Mouse (Mus musculus): ENCODE results near the gene Anxa9. TPM values are rescaled to one million over a fixed set of nuclear protein-coding genes. Genes with fewer than 3 reads are reported as not detected.

Anxa9 gene
- polyA plus RNA-seq, 1 experiment, result 0.65 TPM

DNA sequence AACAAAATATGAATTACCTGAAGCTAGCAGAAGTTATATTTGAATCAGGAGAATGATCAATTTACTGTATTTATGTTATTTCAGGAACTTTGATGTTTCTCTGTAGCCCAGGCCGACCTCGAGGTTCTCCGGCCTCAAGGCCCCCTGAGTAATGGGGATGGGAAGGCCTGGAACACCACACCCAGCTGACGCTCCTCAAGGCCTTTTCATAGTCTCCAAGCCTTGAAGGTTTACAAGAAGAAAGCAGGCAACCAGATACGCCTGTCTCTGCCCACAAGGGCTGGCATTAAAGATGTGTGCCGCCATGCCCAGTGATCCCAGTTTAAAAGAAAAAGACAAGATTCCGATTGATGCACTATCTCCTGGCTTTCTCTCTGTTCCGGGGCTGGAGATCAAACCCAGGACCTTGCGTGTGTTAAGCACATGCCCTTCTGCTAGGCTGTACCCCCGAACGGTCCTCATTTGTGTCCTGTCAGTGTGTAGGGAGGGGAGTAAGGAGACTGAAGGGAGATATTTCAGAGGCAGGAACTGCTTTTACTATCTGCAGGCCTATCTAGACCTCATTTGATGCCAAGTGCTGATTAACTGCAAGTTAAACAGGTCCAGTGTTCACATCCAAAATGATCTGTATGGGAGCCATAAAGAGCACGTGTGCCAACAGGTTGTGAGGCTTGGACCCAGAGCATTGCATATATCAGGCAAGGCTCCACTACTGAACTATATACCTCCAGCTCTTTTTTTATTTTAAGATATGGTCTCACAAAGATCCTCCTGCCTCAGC, 22.3 kb downstream of the Anxa9 start:
- WGBS, result 74% methylated on average over 12 of the region's 12 CpGs
- Histone ChIP-seq H3K27ac (ENCODE audit: insufficient read depth, low read depth, low read length) (no peak overlapping the region), H3K36me3 (ENCODE audit: control insufficient read depth, insufficient read depth, low read length) (peaks cover 18% of the 10 kb centered on the region), H3K27me3 (ENCODE audit: control insufficient read depth, insufficient read depth, low read length) (no peaks in the 10 kb centered on the region), H3K4me1 (ENCODE audit: control insufficient read depth, insufficient read depth, insufficient read length, low read length) (peaks cover 3% of the 10 kb centered on the region; the same call in 1 of the 2 replicates), H3K4me3 (ENCODE audit: low read depth, low read length) (peak overlapping the region; percentile 0; the same call in 1 of the 2 replicates)
- TF ChIP-seq CTCF (IDR thresholded peaks at IDR 0.05; ENCODE audit: extremely low read depth, insufficient read length, insufficient replicate concordance, low read depth, low read length) (no peak), POLR2A (IDR thresholded peaks at IDR 0.05; ENCODE audit: low read depth, low read length) (no peak)

DNA sequence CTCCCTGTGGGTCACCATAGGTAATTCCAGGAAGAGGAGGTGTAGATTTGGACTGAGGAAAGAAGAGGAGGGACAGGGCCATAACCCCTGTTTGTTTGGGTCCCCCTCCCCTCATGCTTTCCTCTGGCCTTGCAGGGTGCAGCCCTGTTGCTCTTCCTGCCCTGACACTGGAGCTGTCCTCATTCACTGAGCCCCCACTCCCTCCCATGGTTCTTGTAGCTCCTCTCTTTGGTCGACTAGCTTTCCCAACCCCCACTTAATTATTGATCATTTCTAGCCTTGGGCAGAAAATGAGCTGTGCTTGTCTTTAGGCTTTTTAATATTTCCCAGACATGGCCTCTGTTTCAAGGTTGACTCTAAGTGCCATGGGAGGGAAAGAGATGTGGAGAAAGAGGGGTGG, 22.9 kb downstream of the Anxa9 start:
- H3K4me3 ChIP-seq (ENCODE audit: low read depth, low read length), result peak overlapping the region; percentile 41
- TF ChIP-seq CTCF (IDR thresholded peaks at IDR 0.05; ENCODE audit: extremely low read depth, insufficient read length, insufficient replicate concordance, low read depth, low read length), result no peak
- no peak for TF ChIP-seq POLR2A (IDR thresholded peaks at IDR 0.05; ENCODE audit: low read depth, low read length)
- H3K36me3 ChIP-seq (ENCODE audit: control insufficient read depth, insufficient read depth, low read length), result peaks cover 15% of the 10 kb centered on the region
- H3K4me1 ChIP-seq (ENCODE audit: control insufficient read depth, insufficient read depth, insufficient read length, low read length), result peaks cover 3% of the 10 kb centered on the region; the same call in 1 of the 2 replicates
- 4% methylated on average over 1 of the region's 1 CpGs for WGBS
- H3K27ac ChIP-seq (ENCODE audit: insufficient read depth, low read depth, low read length), result no peak overlapping the region
- no peaks in the 10 kb centered on the region for H3K27me3 ChIP-seq (ENCODE audit: control insufficient read depth, insufficient read depth, low read length)

DNA sequence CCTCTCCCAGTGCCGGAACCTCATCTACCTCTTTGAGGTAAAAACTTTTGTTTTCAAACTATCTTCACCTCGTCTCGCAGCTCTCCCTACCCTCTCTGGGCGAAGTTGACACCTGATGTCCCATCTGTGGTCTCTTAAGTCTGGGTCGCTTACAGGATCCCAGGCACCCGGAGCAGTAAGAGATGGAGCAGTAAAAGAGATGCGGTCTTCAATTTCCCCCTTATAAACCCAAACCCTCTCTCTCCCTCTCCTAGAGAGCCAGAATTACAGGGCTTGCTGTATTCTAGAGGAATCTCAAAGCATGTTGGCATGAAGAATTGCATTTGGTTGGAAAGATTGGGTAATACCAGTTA, 23.4 kb downstream of the Anxa9 start:
- Histone ChIP-seq H3K4me1 (ENCODE audit: control insufficient read depth, insufficient read depth, insufficient read length, low read length) (peaks cover 3% of the 10 kb centered on the region; the same call in 1 of the 2 replicates), H3K4me3 (ENCODE audit: low read depth, low read length) (peak overlapping the region; percentile 85), H3K27me3 (ENCODE audit: control insufficient read depth, insufficient read depth, low read length) (no peaks in the 10 kb centered on the region), H3K27ac (ENCODE audit: insufficient read depth, low read depth, low read length) (peak overlapping the region; percentile 88), H3K36me3 (ENCODE audit: control insufficient read depth, insufficient read depth, low read length) (peaks cover 13% of the 10 kb centered on the region)
- TF ChIP-seq POLR2A (IDR thresholded peaks at IDR 0.05; ENCODE audit: low read depth, low read length), result no peak
- TF ChIP-seq CTCF (IDR thresholded peaks at IDR 0.05; ENCODE audit: extremely low read depth, insufficient read length, insufficient replicate concordance, low read depth, low read length), result no peak
- WGBS, result 2% methylated on average over 7 of the region's 7 CpGs

DNA sequence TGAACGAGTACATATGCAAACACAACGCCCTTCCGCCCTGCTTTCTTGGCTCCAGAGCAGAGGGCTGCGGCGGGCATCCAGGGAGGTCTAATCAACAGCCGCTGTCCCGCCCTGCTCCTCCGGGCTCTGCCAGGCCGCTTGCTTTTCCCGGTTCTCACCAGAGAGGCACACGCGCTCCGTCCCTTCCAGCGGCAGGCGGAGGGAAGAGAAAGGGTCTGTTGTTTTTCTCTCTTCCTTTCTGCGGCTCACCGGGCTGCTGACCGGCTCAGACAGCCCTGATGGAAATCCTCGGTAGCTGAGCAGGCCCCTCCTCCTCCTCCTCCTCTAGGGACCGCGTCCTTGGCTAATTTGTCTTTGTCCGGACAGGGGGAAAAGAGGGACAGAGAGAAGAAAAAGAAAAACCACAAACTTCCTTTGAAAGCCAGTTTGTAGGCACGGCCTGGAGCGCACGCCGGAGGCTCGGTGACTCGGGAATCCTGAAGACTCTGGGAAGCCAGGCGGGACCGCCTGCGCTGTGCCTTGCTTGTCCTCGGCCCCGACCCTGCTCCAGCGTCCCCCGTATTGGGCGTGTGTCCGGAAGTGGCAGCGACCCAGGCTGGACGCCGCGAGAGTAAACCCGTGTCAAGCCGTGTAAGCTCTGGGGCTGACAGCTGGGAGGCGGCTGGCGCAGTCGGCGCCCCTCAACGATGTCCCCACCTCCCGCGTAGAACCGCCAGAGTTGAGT, 23.9 kb downstream of the Anxa9 start:
- Histone ChIP-seq H3K36me3 (ENCODE audit: control insufficient read depth, insufficient read depth, low read length) (peaks cover 7% of the 10 kb centered on the region), H3K4me3 (ENCODE audit: low read depth, low read length) (peak overlapping the region; percentile 85), H3K4me1 (ENCODE audit: control insufficient read depth, insufficient read depth, insufficient read length, low read length) (peaks cover 3% of the 10 kb centered on the region; the same call in 1 of the 2 replicates), H3K27me3 (ENCODE audit: control insufficient read depth, insufficient read depth, low read length) (no peaks in the 10 kb centered on the region), H3K27ac (ENCODE audit: insufficient read depth, low read depth, low read length) (peak overlapping the region; percentile 88)
- TF ChIP-seq POLR2A (IDR thresholded peaks at IDR 0.05; ENCODE audit: low read depth, low read length), result peak; percentile 70
- TF ChIP-seq CTCF (IDR thresholded peaks at IDR 0.05; ENCODE audit: extremely low read depth, insufficient read length, insufficient replicate concordance, low read depth, low read length), result no peak
- WGBS, result under 1% methylated on average over 51 of the region's 51 CpGs

DNA sequence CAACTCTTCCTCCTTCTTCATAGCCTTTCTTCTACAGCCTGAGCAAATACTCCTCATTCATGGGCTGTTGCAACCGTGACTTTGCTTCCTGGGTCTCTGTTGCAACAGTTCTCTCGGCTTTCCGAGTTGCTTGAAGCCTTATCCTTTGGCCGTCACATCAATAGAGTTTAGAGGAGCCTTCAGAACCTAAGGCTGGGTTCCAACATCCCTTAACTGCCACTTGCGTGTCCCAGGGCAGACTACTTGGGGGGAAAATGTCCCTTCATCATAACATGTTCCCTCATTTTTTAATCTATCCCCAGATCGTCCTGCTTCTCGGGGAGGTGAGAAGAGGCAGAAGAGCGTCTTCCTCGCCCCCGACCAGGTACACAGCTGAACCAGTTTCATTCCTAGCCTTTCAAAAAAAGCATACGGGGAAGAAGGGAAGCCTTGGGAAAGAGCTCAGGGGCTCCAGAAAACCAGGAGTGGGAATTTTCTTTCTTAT, 24.6 kb downstream of the Anxa9 start:
- TF ChIP-seq POLR2A (IDR thresholded peaks at IDR 0.05; ENCODE audit: low read depth, low read length) (no peak), CTCF (IDR thresholded peaks at IDR 0.05; ENCODE audit: extremely low read depth, insufficient read length, insufficient replicate concordance, low read depth, low read length) (no peak)
- H3K4me1 ChIP-seq (ENCODE audit: control insufficient read depth, insufficient read depth, insufficient read length, low read length), result peaks cover 4% of the 10 kb centered on the region; the same call in 1 of the 2 replicates
- WGBS, result 1% methylated on average over 11 of the region's 11 CpGs
- peak overlapping the region; percentile 85 for H3K4me3 ChIP-seq (ENCODE audit: low read depth, low read length)
- peaks cover 1% of the 10 kb centered on the region; the same call in 1 of the 2 replicates for H3K36me3 ChIP-seq (ENCODE audit: control insufficient read depth, insufficient read depth, low read length)
- H3K27ac ChIP-seq (ENCODE audit: insufficient read depth, low read depth, low read length), result peak overlapping the region; percentile 88
- no peaks in the 10 kb centered on the region for H3K27me3 ChIP-seq (ENCODE audit: control insufficient read depth, insufficient read depth, low read length)

DNA sequence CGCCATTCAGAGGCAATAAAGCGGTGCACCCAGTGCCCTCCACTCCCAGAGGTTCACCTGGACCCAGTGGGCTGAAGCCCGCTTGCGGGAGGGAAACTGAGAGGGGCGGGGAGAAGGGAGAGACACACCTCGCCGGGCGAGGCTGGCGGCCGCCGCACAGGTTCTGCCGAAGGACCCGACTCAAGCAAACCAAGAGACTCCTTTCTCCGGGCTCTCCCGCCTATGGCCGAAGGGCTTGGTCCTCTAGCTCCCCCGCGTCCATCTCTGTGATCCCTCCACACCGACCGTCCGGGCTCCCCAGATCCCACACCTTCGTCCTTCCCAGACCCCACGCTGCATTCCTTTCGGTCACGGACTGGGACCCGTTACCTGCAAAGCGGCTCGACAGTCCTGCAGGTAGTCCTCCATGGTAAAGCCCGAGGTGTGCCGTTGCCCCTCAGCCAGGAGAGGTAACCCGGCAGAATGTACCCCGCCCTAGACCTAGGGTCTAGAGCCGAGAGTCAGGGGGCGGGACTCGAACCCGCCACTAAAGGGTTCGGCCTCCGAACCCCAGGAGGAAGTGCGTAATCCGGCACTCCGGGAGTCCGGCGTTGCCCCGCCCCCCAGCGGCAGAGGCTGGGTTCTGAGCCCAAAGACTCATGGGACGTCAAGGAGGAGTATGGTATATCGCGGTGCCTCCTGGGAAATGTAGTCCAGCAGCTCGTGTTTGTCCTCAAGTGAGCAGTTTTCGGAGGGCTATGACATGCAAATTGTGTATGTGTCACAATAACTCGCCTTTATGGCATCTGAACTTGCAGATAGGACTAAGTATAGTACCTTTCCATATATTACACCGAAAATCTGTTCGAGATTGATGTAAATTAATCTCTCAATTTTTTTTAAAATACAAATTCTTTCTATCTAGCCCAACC, 25.5 kb downstream of the Anxa9 start, which contains the start of the genes Mindy1 and Prune1:
Gene Mindy1 (plus strand): TSS at position 130 of the 911 bp plus-strand sequence.
Gene Prune1 (minus strand): TSS at position 861 of the 911 bp plus-strand sequence.
- TF ChIP-seq POLR2A (IDR thresholded peaks at IDR 0.05; ENCODE audit: low read depth, low read length) (no peak), CTCF (IDR thresholded peaks at IDR 0.05; ENCODE audit: extremely low read depth, insufficient read length, insufficient replicate concordance, low read depth, low read length) (no peak)
- peaks cover 6% of the 10 kb centered on the region; the same call in 1 of the 2 replicates for H3K4me1 ChIP-seq (ENCODE audit: control insufficient read depth, insufficient read depth, insufficient read length, low read length)
- WGBS, result under 1% methylated on average over 53 of the region's 53 CpGs
- H3K4me3 ChIP-seq (ENCODE audit: low read depth, low read length), result peak within 1 kb of the TSS; percentile 85
- peak within 1 kb of the TSS; percentile 88 for H3K27ac ChIP-seq (ENCODE audit: insufficient read depth, low read depth, low read length)
- H3K36me3 ChIP-seq (ENCODE audit: control insufficient read depth, insufficient read depth, low read length), result no peaks in the 10 kb centered on the region; the same call in 1 of the 2 replicates
- H3K27me3 ChIP-seq (ENCODE audit: control insufficient read depth, insufficient read depth, low read length), result no peaks in the 10 kb centered on the region
